Mouse (Mus musculus) kidney, embryonic 16.5 days (tissue): ENCODE results near the gene Cux1. TPM values are rescaled to one million over a fixed set of nuclear protein-coding genes. Genes with fewer than 3 reads are reported as not detected.
A peak's percentile ranks its signal among the peaks of the same experiment; 100 is the strongest.
"Not testable (repeated sequence)": the region's sequence is repeated elsewhere in the genome, so short reads cannot be mapped to it uniquely, and the experiment has no call there.

ENCODE experiments used
- ATAC-seq: fragments of 200-750 bp; cut with Nextera tagmentation; 2 replicates; pipeline ENCODE4 v1.8.0; 2017; ENCODE audit warnings: moderate TSS enrichment; ENCODE audit not compliant: low FRiP score, low TSS enrichment
- H3K27ac ChIP-seq: fragments of 300-500 bp; sonication (generic); 2 replicates; pipeline ENCODE4 v1.5.1; 2014; ENCODE audit warnings: low read length
- H3K27me3 ChIP-seq: fragments of 300-500 bp; sonication (generic); 2 replicates; pipeline ENCODE4 v1.6.1; 2014; ENCODE audit warnings: low read length, control low read depth, mixed read lengths; ENCODE audit not compliant: insufficient read depth
- H3K36me3 ChIP-seq: fragments of 300-500 bp; sonication (generic); 2 replicates; pipeline ENCODE4 v1.6.1; 2014; ENCODE audit warnings: low read length, control low read depth, mixed read lengths; ENCODE audit not compliant: insufficient read depth
- H3K4me1 ChIP-seq: fragments of 300-500 bp; sonication (generic); 2 replicates; pipeline ENCODE4 v1.6.1; 2014; ENCODE audit warnings: low read length, control low read depth, mixed read lengths; ENCODE audit not compliant: insufficient read depth
- H3K4me2 ChIP-seq: fragments of 300-500 bp; sonication (generic); replicated peaks from 2 replicates; pipeline ENCODE4 v1.6.1; 2014; ENCODE audit warnings: low read depth, low read length
- H3K4me3 ChIP-seq: fragments of 300-500 bp; sonication (generic); 2 replicates; pipeline ENCODE4 v1.5.1; 2014; ENCODE audit warnings: mild to moderate bottlenecking, low read length
- H3K9ac ChIP-seq: fragments of 300-500 bp; sonication (generic); replicated peaks from 2 replicates; pipeline ENCODE4 v1.6.1; 2014; ENCODE audit warnings: low read length
- H3K9me3 ChIP-seq: fragments of 300-500 bp; sonication (generic); 2 replicates; pipeline ENCODE4 v1.6.1; 2016; ENCODE audit warnings: low read length, control low read depth
- WGBS: fragments of 180-500 bp; shearing (Covaris S2); extraction: QIAGEN DNeasy Blood & Tissue Kit; methylation state at CpG from one replicate; pipeline ENCODE4 v1.1.7; 2014; 5-methylcytosine and 5-hydroxymethylcytosine counted together
- polyA plus RNA-seq: library from polyadenylated mRNA; unstranded; fragments of >200 nt; fragmentation: Nextera tagmentation; extraction: Ambion mirVana; gene quantifications from 2 replicates; pipeline ENCODE4 v1.2.1, GENCODE M21; 2015

Cux1 gene
- polyA plus RNA-seq, 1 experiment from 2014 or later = 110 TPM

DNA sequence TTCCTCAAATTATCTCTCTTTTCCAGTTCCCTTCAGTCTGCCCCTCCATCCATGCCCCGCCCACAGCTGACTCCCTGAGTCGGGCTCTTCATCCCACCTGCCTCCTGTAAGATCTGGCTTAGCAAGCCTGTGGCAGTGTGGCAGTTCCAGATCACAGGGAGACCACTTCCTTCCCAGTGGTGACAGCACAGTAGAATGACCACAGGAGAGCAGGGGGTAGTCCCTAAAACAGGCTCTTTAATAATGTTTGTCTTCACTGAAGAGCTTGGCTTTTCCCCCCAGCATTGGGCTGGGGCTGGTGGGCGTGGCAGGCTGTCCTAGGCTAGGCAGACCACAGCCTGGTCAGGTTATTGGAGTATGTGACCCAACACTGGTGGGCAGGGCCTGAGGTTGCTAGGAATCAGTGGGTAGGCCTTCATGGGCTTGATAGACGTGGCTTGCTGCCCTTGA is 349.3 kb downstream of the Cux1 start:
- Histone ChIP-seq H3K9ac (no peak overlapping the region), H3K36me3 (0 out of 2 replicates have a peak, but pooled peaks cover 2% of the 10 kb centered on the region), H3K4me2 (no peak overlapping the region), H3K9me3 (no peaks in the 10 kb centered on the region), H3K4me3 (no peak overlapping the region), H3K27ac (no peak overlapping the region), H3K4me1 (no peaks in the 10 kb centered on the region), H3K27me3 (no peaks in the 10 kb centered on the region)
- WGBS = 66% methylated on average over 4 of the region's 4 CpGs
- ATAC-seq = no peak

DNA sequence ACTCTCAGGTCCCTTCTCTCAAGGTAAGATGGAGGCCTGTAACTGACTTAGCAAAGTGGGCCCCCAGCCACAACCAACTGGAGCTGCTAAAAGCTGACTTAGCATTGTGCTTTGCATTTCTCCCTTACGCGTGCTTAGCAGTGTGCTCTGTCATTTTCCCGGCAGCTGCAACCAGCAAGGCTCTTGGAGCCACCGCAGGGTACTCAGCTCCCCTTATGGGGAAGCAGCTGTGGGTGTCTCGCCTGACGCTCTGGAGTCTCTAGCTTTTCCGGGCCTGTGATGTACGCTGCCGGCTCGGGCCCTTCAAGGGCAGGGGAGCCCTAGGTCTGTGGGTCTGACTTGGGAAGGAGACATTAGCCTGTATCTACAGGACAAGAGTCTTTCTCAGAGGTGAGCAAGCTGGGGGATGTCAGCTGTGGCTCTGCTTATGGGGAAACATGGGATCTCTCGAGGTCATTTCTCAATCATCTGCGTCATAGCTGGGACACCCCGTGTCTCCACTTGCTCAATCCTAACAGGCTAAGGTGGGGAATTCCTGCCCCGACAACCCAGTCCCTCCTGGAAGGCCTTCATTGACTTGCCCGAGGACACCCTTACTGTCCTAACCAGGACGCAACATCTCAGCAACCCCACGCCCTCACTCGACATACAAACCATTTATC is 350.2 kb downstream of the Cux1 start:
- H3K9me3 ChIP-seq = no peaks in the 10 kb centered on the region
- no peaks in the 10 kb centered on the region for H3K27me3 ChIP-seq
- H3K27ac ChIP-seq = no peak overlapping the region
- no peak overlapping the region for H3K9ac ChIP-seq
- H3K4me2 ChIP-seq = no peak overlapping the region
- H3K4me1 ChIP-seq = no peaks in the 10 kb centered on the region
- no peak for ATAC-seq
- no peak overlapping the region for H3K4me3 ChIP-seq
- 0 out of 2 replicates have a peak, but pooled peaks cover 1% of the 10 kb centered on the region for H3K36me3 ChIP-seq
- 79% methylated on average over 18 of the region's 18 CpGs for WGBS

DNA sequence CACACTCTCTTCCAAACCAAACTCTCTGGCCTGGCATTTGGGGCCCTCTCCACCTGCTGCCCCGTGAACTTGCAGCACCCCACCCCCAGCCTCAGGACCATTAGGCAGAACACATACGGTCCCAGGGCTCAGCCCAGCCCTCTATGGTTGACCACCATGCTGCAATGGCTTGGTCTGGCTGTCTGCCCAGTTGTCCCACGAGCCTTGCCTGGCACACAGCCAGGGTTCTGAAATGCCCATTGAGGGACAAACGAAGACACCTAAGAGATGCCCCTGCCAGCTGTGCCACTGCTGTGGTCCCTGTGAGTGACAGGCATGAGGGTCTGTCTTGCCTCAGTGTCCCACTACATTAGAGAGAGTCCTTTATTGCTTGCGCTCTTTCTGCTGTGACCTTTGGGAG is 351.3 kb downstream of the Cux1 start:
- WGBS = 77% methylated on average over 5 of the region's 5 CpGs
- no peaks in the 10 kb centered on the region for H3K27me3 ChIP-seq

DNA sequence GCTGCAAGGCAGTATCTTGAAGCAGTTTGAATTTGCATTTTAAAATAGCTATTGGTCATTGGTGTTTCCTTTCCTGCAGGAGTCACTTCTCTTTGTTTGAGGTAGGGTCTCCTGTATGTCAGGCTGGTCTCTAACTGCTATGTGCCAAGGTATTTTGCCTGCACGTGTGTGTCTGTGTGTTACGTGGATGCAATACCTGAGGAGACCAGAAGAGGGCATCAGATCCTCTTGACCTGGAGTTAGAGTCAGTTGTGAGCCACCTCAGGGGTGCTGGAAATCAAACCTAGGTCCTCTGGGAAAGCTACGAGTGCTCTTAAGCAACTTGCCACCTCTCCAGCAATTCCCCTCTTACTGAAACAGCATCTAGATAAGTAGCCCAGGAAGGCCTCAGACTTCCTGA is 352.1 kb downstream of the Cux1 start:
- H3K4me2 ChIP-seq = no peak overlapping the region
- H3K27ac ChIP-seq = no peak overlapping the region
- no peak for ATAC-seq
- H3K4me3 ChIP-seq = no peak overlapping the region
- no peaks in the 10 kb centered on the region for H3K36me3 ChIP-seq
- no peaks in the 10 kb centered on the region for H3K27me3 ChIP-seq
- H3K9ac ChIP-seq = no peak overlapping the region
- WGBS = 86% methylated on average over 3 of the region's 3 CpGs
- H3K9me3 ChIP-seq = no peaks in the 10 kb centered on the region
- no peaks in the 10 kb centered on the region for H3K4me1 ChIP-seq

More for the DNA sequence above, 351.3 kb downstream of the Cux1 start:
- Histone ChIP-seq H3K4me3 (no peak overlapping the region), H3K4me2 (no peak overlapping the region), H3K4me1 (no peaks in the 10 kb centered on the region), H3K36me3 (no peaks in the 10 kb centered on the region), H3K9me3 (no peaks in the 10 kb centered on the region), H3K9ac (no peak overlapping the region), H3K27ac (no peak overlapping the region)
- ATAC-seq = no peak

DNA sequence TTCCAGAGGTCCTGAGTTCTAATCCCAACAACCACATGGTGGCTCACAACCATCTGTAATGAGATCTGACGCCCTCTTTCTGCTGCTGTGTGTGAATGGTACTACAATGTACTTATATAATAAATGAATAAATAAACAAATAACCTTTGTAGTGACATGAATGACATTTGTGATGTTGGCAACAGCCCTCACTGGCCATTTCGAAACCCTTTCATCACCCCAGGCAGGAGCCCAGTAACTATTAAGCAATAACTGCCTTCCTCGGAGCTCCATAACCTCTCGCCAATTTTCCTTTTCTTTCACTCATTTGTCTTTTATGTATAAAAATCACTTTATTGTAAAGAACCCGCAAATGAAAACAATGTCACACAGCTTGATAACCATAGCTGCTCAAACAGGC is 353.6 kb downstream of the Cux1 start:
- H3K9ac ChIP-seq = no peak overlapping the region
- no peak overlapping the region for H3K4me2 ChIP-seq
- ATAC-seq = no peak
- 85% methylated on average over 5 of the region's 5 CpGs for WGBS
- no peak overlapping the region for H3K4me3 ChIP-seq
- H3K36me3 ChIP-seq = no peaks in the 10 kb centered on the region
- H3K27ac ChIP-seq = no peak overlapping the region
- H3K4me1 ChIP-seq = no peaks in the 10 kb centered on the region
- H3K9me3 ChIP-seq = no peaks in the 10 kb centered on the region
- no peaks in the 10 kb centered on the region for H3K27me3 ChIP-seq

DNA sequence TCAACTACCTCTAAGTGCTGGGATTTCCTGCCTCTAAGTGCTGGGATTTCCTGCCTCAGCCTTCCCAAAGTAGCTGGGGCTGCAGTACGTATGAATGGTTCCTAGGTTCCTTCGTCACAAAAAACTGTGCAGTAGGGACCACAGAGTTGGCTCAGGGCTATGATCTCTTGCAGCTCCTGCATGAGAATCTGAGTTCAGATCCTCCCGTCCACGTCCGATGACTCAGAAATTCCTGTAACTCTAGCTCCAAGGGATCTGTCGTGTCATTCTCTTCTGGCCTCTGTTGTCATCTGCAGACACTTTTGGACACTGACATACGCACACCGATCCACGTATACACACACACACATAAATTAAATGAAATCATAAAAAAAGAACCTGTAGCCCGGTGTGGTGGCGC is 354.6 kb downstream of the Cux1 start:
- no peak overlapping the region for H3K27ac ChIP-seq
- H3K9me3 ChIP-seq = no peaks in the 10 kb centered on the region
- no peaks in the 10 kb centered on the region for H3K4me1 ChIP-seq
- ATAC-seq = no peak
- H3K27me3 ChIP-seq = no peaks in the 10 kb centered on the region
- H3K36me3 ChIP-seq = no peaks in the 10 kb centered on the region
- 89% methylated on average over 11 of the region's 11 CpGs for WGBS
- H3K4me3 ChIP-seq = no peak overlapping the region
- no peak overlapping the region for H3K9ac ChIP-seq
- no peak overlapping the region for H3K4me2 ChIP-seq

DNA sequence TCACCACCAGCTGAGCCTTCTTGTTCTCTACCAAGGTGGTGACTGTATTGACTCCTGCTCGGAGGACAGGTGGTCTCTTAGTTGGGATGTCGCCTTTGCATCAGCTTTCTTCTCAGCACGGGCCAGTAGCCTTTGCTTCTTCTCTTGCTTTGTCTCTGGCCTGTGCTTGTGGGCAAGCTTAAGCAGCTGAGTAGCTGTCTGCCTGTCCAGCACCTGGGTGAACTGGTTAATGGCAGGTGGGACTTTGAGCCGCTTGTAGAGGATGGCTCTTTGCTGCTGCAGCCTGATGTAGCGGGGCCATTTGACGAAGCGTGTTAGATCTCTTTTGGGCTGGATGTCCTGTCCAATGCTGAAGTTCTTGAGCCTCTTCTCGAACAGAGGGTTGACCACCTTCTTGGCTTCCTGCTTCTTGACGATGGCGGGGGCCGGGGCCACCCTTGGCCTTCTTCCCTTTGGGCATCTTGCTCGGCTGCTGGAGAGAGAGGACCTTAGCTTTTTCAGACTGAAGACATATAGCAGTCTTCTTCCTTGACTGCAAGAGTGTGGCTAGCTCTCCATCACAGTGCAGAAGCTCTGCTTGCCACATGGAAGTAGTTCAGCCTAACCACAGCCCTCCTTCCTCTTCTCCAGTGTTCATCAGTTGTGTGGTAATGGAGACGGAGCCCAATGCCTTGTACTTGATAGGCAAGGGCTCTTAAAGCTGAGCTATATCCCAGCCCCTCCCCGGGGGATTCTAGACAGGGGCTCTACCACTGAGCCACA is 355.8 kb downstream of the Cux1 start:
- 97% methylated on average over 14 of the region's 14 CpGs for WGBS
- not testable (repeated sequence) for H3K9me3 ChIP-seq, H3K27me3 ChIP-seq, ATAC-seq, H3K4me1 ChIP-seq, H3K9ac ChIP-seq, H3K36me3 ChIP-seq, H3K4me2 ChIP-seq, H3K27ac ChIP-seq, H3K4me3 ChIP-seq

DNA sequence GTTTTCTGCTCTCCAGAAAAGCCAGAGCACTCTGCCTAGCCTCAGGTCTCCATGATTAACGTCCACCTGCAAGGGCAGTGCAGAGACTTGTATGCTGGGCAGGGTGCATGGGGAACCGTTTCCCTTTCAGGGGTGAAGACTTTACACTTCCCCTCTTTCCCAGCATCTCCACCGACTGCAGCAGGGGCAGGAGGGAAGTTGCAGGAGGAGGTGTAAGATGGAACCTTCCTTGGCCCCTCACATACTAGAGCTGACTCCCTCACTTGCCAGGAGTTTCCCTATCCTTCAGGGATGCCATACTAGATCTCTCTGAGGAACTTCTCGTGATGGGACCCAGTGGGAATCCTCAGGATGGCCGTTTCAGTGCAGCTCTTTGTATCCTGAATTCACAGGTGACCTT is 356.7 kb downstream of the Cux1 start:
- WGBS = 76% methylated on average over 5 of the region's 5 CpGs
- no peaks in the 10 kb centered on the region for H3K9me3 ChIP-seq
- H3K27me3 ChIP-seq = no peaks in the 10 kb centered on the region
- H3K36me3 ChIP-seq = no peaks in the 10 kb centered on the region
- no peak overlapping the region for H3K27ac ChIP-seq
- no peak for ATAC-seq
- no peaks in the 10 kb centered on the region for H3K4me1 ChIP-seq
- H3K4me2 ChIP-seq = no peak overlapping the region
- no peak overlapping the region for H3K4me3 ChIP-seq
- H3K9ac ChIP-seq = no peak overlapping the region

DNA sequence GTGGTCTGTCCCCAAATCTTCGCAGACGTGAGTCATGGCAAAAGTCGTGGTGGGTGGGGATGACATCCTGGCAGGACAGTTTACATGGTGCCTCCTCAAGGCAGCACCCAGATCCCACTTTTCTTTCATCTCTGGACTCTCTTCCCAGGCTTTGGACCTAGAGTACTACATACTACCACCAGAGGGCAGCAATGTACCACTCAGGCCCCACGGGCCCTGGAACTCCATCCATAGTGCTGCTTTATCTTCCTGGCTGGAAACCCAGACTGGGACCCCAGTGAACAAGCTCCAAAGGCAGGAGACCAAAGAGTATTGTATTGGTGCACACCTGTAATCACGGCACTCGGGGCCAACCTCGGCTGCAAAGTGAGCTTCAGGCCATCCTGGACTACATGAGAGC is 365.5 kb downstream of the Cux1 start:
- H3K27ac ChIP-seq = no peak overlapping the region
- WGBS = 28% methylated on average over 7 of the region's 7 CpGs
- H3K27me3 ChIP-seq = no peaks in the 10 kb centered on the region
- no peak overlapping the region for H3K4me3 ChIP-seq
- peaks cover 10% of the 10 kb centered on the region for H3K4me1 ChIP-seq
- no peaks in the 10 kb centered on the region for H3K9me3 ChIP-seq
- H3K36me3 ChIP-seq = 0 out of 2 replicates have a peak, but pooled peaks cover 4% of the 10 kb centered on the region
- H3K4me2 ChIP-seq = no peak overlapping the region
- H3K9ac ChIP-seq = no peak overlapping the region
- peak; percentile 64 for ATAC-seq

DNA sequence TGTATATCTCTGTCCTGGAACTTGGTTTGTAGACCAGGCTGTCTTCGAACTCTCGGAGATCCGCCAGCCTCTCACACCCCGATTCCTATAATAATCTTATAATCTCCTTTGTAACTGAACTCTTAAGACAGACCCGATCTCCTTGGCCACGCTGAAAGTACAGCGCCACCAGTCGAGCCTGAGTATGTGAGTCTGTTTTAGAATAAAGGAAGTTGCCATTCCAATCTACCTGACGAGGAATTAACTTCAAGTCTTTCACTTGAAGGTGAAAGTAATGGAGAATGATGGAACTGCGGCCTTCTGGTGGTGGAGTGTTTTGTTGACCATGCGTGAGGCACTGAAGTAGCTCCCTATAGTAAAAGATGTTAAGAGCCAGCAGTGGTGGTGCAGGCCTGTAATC is 367.8 kb downstream of the Cux1 start:
- H3K4me1 ChIP-seq = peaks cover 10% of the 10 kb centered on the region
- H3K4me2 ChIP-seq = peak overlapping the region; percentile 61
- peaks cover 20% of the 10 kb centered on the region for H3K36me3 ChIP-seq
- no peak for ATAC-seq
- WGBS = 35% methylated on average over 11 of the region's 11 CpGs
- H3K27ac ChIP-seq = peak overlapping the region; percentile 90
- no peaks in the 10 kb centered on the region for H3K27me3 ChIP-seq
- peak overlapping the region; percentile 97 for H3K4me3 ChIP-seq
- no peaks in the 10 kb centered on the region for H3K9me3 ChIP-seq
- peak overlapping the region; percentile 78 for H3K9ac ChIP-seq
